Mouse (Mus musculus): ENCODE results near the gene Ears2. TPM values are rescaled to one million over a fixed set of nuclear protein-coding genes. Genes with fewer than 3 reads are reported as not detected.
"Not testable (repeated sequence)": the region's sequence is repeated elsewhere in the genome, so short reads cannot be mapped to it uniquely, and the experiment has no call there.

Ears2 gene
- polyA plus RNA-seq (2014; fragmentation: Nextera tagmentation; extraction: Ambion mirVana): 16.5 and 17.5 TPM in 2 replicates

GRCm38 (mm10) chr7:122066945-122067516 is at the start of gene Ears2, which contains the start of gene Ubfd1:
Ears2 (minus strand) TSS chr7:122067263.
Ubfd1 (plus strand) TSS chr7:122067175.
- no peaks in the 10 kb centered on the region for H3K27me3 ChIP-seq (ENCODE audit: insufficient read depth, low read length)
- no peaks in the 10 kb centered on the region for H3K9me3 ChIP-seq (ENCODE audit: low read depth, low read length)
- H3K27ac ChIP-seq (ENCODE audit: low read depth): peak within 1 kb of the TSS; percentile 94
- peaks cover 38% of the 10 kb centered on the region for H3K36me3 ChIP-seq (ENCODE audit: insufficient read depth)
- H3K4me2 ChIP-seq: peak within 1 kb of the TSS; percentile 91
- ATAC-seq (ENCODE audit: insufficient read depth) (peak; percentile 99), DNase-seq (peak; percentile 99)
- TF ChIP-seq CTCF (IDR thresholded peaks at IDR 0.05; ENCODE audit: low read depth): peak; percentile 24; the same call in 1 of the 2 replicates
- peak within 1 kb of the TSS; percentile 93 for H3K9ac ChIP-seq
- 0 out of 2 replicates have a peak, but pooled peaks cover 4% of the 10 kb centered on the region for H3K4me1 ChIP-seq (ENCODE audit: insufficient read depth)
- 0% methylated on average over 60 of the region's 60 CpGs for WGBS
- peak within 1 kb of the TSS; percentile 100 for H3K4me3 ChIP-seq (ENCODE audit: low read depth, low read length)

DNA sequence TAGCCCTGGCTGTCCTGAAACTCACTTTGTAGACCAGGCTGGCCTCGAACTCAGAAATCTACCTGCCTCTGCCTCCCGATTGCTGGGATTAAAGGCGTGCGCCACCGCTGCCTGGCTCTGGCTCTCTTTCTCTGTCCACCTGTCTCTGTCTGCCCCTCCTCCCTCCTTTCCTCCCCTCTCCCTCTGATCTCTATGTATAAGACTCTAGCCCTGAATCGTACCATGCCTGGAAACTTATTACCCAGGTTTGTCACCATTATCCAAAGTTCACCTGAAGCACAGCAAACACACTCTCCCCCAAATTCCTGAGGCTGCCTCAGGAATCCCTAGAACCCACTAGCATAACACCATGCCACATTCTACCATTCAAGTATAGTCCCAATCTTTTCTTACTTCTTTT is 41.1 kb upstream of the Ears2 start:
- H3K27me3 ChIP-seq (ENCODE audit: insufficient read depth, low read length): no peaks in the 10 kb centered on the region
- no peak overlapping the region for H3K27ac ChIP-seq (ENCODE audit: low read depth)
- no peak overlapping the region for H3K9ac ChIP-seq
- peaks cover 52% of the 10 kb centered on the region for H3K36me3 ChIP-seq (ENCODE audit: insufficient read depth)
- no peaks in the 10 kb centered on the region for H3K4me1 ChIP-seq (ENCODE audit: insufficient read depth)
- DNase-seq (no peak), ATAC-seq (ENCODE audit: insufficient read depth) (no peak)
- WGBS: 92% methylated on average over 6 of the region's 6 CpGs
- no peak for TF ChIP-seq CTCF (IDR thresholded peaks at IDR 0.05; ENCODE audit: low read depth)
- no peak overlapping the region for H3K4me2 ChIP-seq
- H3K4me3 ChIP-seq (ENCODE audit: low read depth, low read length): no peak overlapping the region
- no peaks in the 10 kb centered on the region for H3K9me3 ChIP-seq (ENCODE audit: low read depth, low read length)

DNA sequence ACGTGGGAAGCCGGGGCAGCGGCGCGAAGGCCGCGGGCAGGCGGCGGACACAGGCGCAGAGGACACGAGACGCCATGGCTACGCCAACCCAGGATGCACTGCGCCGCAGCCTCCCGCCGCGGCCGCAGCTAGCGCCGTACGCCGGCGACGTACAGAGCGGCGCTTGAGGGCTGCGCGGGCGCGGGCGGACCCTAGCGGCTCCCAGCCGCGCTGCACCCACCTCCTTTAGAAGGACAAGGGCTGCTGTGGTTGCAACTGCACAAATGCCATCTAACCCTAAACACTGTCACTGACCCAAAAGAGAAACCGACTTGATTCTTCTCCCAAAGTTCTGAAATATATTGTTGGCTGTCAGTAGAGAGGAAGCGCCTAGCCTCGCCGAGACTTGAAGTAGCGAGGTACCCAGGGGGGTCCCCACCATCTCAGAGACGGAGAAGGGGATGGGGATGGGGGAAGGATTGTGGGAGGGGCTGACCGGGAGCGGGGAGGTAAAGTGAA is 34.7 kb upstream of the Ears2 start, which contains the start of gene Ndufab1:
Gene Ndufab1 (minus strand): TSS at position 140 of the 498 bp plus-strand sequence.
- peak; percentile 68 for TF ChIP-seq CTCF (IDR thresholded peaks at IDR 0.05; ENCODE audit: low read depth)
- H3K9me3 ChIP-seq (ENCODE audit: low read depth, low read length): no peaks in the 10 kb centered on the region
- no peaks in the 10 kb centered on the region for H3K27me3 ChIP-seq (ENCODE audit: insufficient read depth, low read length)
- peak within 1 kb of the TSS; percentile 67 for H3K9ac ChIP-seq
- WGBS: under 1% methylated on average over 37 of the region's 43 CpGs
- ATAC-seq (ENCODE audit: insufficient read depth) (peak; percentile 99), DNase-seq (peak; percentile 97)
- H3K4me1 ChIP-seq (ENCODE audit: insufficient read depth): peaks cover 5% of the 10 kb centered on the region
- H3K27ac ChIP-seq (ENCODE audit: low read depth): no peak within 1 kb of the TSS
- H3K4me2 ChIP-seq: peak within 1 kb of the TSS; percentile 92
- peak within 1 kb of the TSS; percentile 55 for H3K4me3 ChIP-seq (ENCODE audit: low read depth, low read length)
- peaks cover 24% of the 10 kb centered on the region for H3K36me3 ChIP-seq (ENCODE audit: insufficient read depth)

DNA sequence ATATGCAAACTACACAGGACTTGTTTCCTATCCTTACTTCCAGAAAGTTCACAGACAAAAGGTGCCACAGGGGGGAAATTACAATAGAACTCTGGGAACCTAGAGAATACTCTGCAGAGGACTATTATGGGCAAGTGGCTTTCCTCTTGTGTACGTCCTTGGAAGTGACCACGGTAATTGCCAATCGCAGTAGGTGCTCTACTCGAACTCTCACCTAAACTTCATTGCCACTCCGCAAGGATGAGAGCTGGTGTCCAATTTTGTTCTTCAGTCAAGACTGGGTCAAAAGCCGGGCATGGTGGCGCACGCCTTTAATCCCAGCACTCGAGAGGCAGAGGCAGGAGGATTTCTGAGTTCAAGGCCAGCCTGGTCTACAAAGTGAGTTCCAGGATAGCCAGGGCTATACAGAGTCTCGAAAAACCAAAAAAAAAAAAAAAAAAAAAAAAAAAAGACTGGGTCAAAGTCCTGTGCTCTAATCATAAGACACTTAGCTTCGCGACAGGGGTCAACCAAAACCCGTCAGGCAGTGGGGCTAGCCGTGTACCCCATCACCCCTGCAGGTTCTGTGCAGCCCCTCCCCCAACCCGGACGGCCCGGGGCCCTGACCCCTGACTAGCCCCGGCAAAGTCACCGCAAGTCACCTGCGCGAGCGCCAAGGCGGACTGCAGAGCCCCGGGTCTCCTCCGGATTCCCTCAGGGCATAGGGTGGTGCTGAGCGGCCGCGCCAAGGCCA is 34.1 kb upstream of the Ears2 start:
- peak; percentile 78 for ATAC-seq (ENCODE audit: insufficient read depth)
- peak; percentile 19 for DNase-seq
- Histone ChIP-seq H3K4me3 (ENCODE audit: low read depth, low read length) (peak overlapping the region; percentile 55), H3K4me2 (peak overlapping the region; percentile 92), H3K9ac (peak overlapping the region; percentile 67), H3K36me3 (ENCODE audit: insufficient read depth) (peaks cover 27% of the 10 kb centered on the region)
- 6% methylated on average over 23 of the region's 28 CpGs for WGBS
- not testable (repeated sequence) for H3K27me3 ChIP-seq (ENCODE audit: insufficient read depth, low read length); H3K27ac ChIP-seq (ENCODE audit: low read depth); H3K4me1 ChIP-seq (ENCODE audit: insufficient read depth); H3K9me3 ChIP-seq (ENCODE audit: low read depth, low read length)

DNA sequence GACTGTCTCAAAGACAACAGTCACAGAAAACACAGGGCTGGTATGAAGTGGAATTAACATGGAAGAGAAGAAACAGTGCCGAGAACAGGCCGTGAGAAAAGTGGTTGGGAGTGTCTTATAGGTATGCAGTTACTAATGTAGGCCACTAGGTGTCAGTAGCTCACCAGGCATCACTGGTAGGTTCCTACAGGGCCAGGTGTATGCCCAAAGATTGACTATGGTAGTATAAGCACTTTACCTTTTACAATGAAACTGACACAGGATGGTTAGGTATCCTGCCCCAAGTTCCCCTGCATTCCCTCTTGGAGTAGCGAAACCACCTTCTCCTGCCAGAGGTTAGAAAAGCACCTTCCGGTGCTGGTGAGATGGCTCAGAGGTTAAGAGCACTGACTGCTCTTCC is 32.2 kb upstream of the Ears2 start:
- WGBS: 61% methylated on average over 4 of the region's 4 CpGs
- H3K9ac ChIP-seq: no peak overlapping the region

GRCm38 (mm10) chr7:122098009-122098408 is 30.9 kb upstream of the Ears2 start:
- H3K4me1 ChIP-seq (ENCODE audit: insufficient read depth): peaks cover 5% of the 10 kb centered on the region
- no peak overlapping the region for H3K4me3 ChIP-seq (ENCODE audit: low read depth, low read length)
- H3K9me3 ChIP-seq (ENCODE audit: low read depth, low read length): no peaks in the 10 kb centered on the region
- H3K9ac ChIP-seq: no peak overlapping the region
- no peak for ATAC-seq (ENCODE audit: insufficient read depth)
- H3K27ac ChIP-seq (ENCODE audit: low read depth): no peak overlapping the region
- no peak overlapping the region for H3K4me2 ChIP-seq
- no peaks in the 10 kb centered on the region for H3K27me3 ChIP-seq (ENCODE audit: insufficient read depth, low read length)
- no peak for TF ChIP-seq CTCF (IDR thresholded peaks at IDR 0.05; ENCODE audit: low read depth)
- WGBS: 76% methylated on average over 3 of the region's 3 CpGs
- DNase-seq: no peak
- peaks cover 58% of the 10 kb centered on the region for H3K36me3 ChIP-seq (ENCODE audit: insufficient read depth)

More for the DNA sequence above, 32.2 kb upstream of the Ears2 start:
- Histone ChIP-seq H3K4me2 (no peak overlapping the region), H3K4me3 (ENCODE audit: low read depth, low read length) (no peak overlapping the region), H3K27me3 (ENCODE audit: insufficient read depth, low read length) (no peaks in the 10 kb centered on the region), H3K27ac (ENCODE audit: low read depth) (no peak overlapping the region), H3K36me3 (ENCODE audit: insufficient read depth) (peaks cover 46% of the 10 kb centered on the region), H3K4me1 (ENCODE audit: insufficient read depth) (peaks cover 5% of the 10 kb centered on the region), H3K9me3 (ENCODE audit: low read depth, low read length) (no peaks in the 10 kb centered on the region)
- DNase-seq (peak; percentile 70), ATAC-seq (ENCODE audit: insufficient read depth) (no peak)
- TF ChIP-seq CTCF (IDR thresholded peaks at IDR 0.05; ENCODE audit: low read depth): peak; percentile 89
